Mouse (Mus musculus): ENCODE measurements around the gene Ust. TPM values are rescaled to one million over a fixed set of nuclear protein-coding genes. Genes with fewer than 3 reads are reported as not detected.

Gene Ust
- total and polyA plus RNA-seq, 3 experiments, result not detected

DNA sequence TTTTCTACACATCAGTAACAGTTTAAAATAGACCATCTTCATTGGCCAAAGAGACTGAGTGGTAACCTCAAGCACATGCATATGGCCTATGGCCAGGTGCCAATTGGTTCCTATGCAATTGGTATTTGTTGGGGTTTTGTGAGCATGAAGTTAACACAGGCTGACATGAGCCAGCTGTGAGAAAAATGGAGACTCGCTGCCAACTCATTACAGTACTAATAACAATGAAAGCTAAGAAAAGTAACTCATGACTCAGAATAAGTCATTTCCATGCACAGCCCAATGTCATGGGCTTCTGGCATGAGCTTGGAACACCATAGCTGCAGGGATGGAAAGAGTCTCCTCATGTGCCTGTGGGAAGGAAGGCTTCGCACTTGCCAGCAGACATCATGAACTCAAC, 86.8 kb downstream of the Ust start:
- H3K4me1 ChIP-seq (ENCODE audit: control insufficient read depth in 1 of 2, insufficient read depth in 2 of 2), result peaks cover 10 to 13% of the 10 kb centered on the region in 2 experiments; a peak in 3 of 4 replicates
- TF ChIP-seq ZC3H11A (IDR thresholded peaks at IDR 0.05; ENCODE audit: low read depth, low read length) (no peak), JUND (conservative IDR thresholded peaks at IDR 0.05; ENCODE audit: low read depth, low read length) (peak; percentile 82), BHLHE40 (IDR thresholded peaks at IDR 0.05; ENCODE audit: low read depth, low read length) (peak; percentile 66), JUN (IDR thresholded peaks at IDR 0.05; ENCODE audit: insufficient read depth, low read depth, low read length) (peak; percentile 73), TCF12 (IDR thresholded peaks at IDR 0.05; ENCODE audit: low read depth, low read length) (peak; percentile 49; the same call in 1 of the 2 replicates), TBP (conservative IDR thresholded peaks at IDR 0.05; ENCODE audit: low read depth, low read length) (no peak), ETS1 (conservative IDR thresholded peaks at IDR 0.05; ENCODE audit: low read depth, low read length) (peak; percentile 66), MAX (IDR thresholded peaks at IDR 0.05; ENCODE audit: low read length) (no peak), ZNF384 (IDR thresholded peaks at IDR 0.05; ENCODE audit: low read depth, low read length) (no peak), HCFC1 (IDR thresholded peaks at IDR 0.05; ENCODE audit: low read depth, low read length) (no peak), ZKSCAN1 (IDR thresholded peaks at IDR 0.05; ENCODE audit: borderline replicate concordance, low read depth, low read length) (no peak), MAFK (IDR thresholded peaks at IDR 0.05; ENCODE audit: insufficient replicate concordance, low read length) (no peak), USF2 (conservative IDR thresholded peaks at IDR 0.05; ENCODE audit: low read depth, low read length) (no peak), RCOR1 (conservative IDR thresholded peaks at IDR 0.05; ENCODE audit: low read depth, low read length) (no peak), IRF4 (IDR thresholded peaks at IDR 0.05; ENCODE audit: low read depth, low read length) (peak; percentile 86; the same call in 1 of the 2 replicates), MEF2A (IDR thresholded peaks at IDR 0.05; ENCODE audit: borderline replicate concordance, low read depth, low read length) (peak; percentile 76), CHD2 (IDR thresholded peaks at IDR 0.05; ENCODE audit: low read length) (0 out of 2 replicates have a peak, but pooled peaks have one; percentile 31), EP300 (IDR thresholded peaks at IDR 0.05; ENCODE audit: low read length) (peak; percentile 60), GABPA (IDR thresholded peaks at IDR 0.05; ENCODE audit: insufficient replicate concordance, low read depth, low read length) (no peak), CHD1 (IDR thresholded peaks at IDR 0.05; ENCODE audit: low read depth, low read length) (no peak), ELF1 (IDR thresholded peaks at IDR 0.05; ENCODE audit: low read depth, low read length) (no peak)
- no peaks in the 10 kb centered on the region for H3K36me3 ChIP-seq (replicated peaks in 1 of 2; ENCODE audit: control insufficient read depth in 1 of 2, insufficient read depth in 1 of 2, low read length in 1 of 2)
- H3K27me3 ChIP-seq (replicated peaks), result no peaks in the 10 kb centered on the region
- dilution Hi-C loops (cut with MboI; ENCODE audit: extremely low pct_ligation_motif_present, extremely low pct_unique_long_range_greater_than_20kb, low sequenced_read_pairs) (no loop called here), in situ Hi-C loops (cut with MboI; ENCODE audit: low pct_ligation_motif_present, low pct_unique_long_range_greater_than_20kb, low sequenced_read_pairs) (no loop called here)
- peak; percentile 31 for DNase-seq (ENCODE audit: extremely low read depth)
- no peak overlapping the region for H3K4me3 ChIP-seq (replicated peaks in 1 of 3; ENCODE audit: low read depth in 2 of 3, low read length in 2 of 3, poor library complexity in 1 of 3)
- no peak overlapping the region for H3K27ac ChIP-seq (ENCODE audit: insufficient read depth, low read depth)
- no peak overlapping the region for H3K9ac ChIP-seq (ENCODE audit: insufficient read depth, low read depth)
- H3K4me2 ChIP-seq (ENCODE audit: insufficient read depth, low read depth, poor library complexity, severe bottlenecking), result no peak overlapping the region; the same call in 1 of the 2 replicates
- H3K9me3 ChIP-seq (replicated peaks; ENCODE audit: low read length), result no peaks in the 10 kb centered on the region
- no peaks in the 10 kb centered on the region for H3K79me2 ChIP-seq (replicated peaks; ENCODE audit: control insufficient read depth, extremely low read depth, insufficient read depth, poor library complexity, severe bottlenecking)

Data from CH12.LX (cell line).